In genomic region chr4:103178635-103179318, GRCm38 (mm10) we compare ENCODE assay signal across 7 mouse cellular contexts. TPM values are rescaled to one million over a fixed set of nuclear protein-coding genes. Genes with fewer than 3 reads are reported as not detected.
DNase-seq lines count a peak whose midpoint lies in the region; ATAC-seq and TF ChIP-seq lines count a peak whose summit lies in the region.

No protein-coding gene starts in this region.

- H3K4me2 ChIP-seq in heart, postnatal 0 days (ENCODE audit: low read depth, low read length): peak overlapping the region; percentile 16; the same call in 1 of the 2 replicates
- no peak overlapping the region for H3K4me2 ChIP-seq in stomach, embryonic 15.5 days
- H3K4me2 ChIP-seq in midbrain, postnatal 0 days (ENCODE audit: low read depth, low read length, poor library complexity, severe bottlenecking): no peak overlapping the region

- H3K27ac ChIP-seq in heart, postnatal 0 days (ENCODE audit: low read depth): peak overlapping the region; percentile 84
- peak overlapping the region; percentile 75 for H3K27ac ChIP-seq in stomach, embryonic 15.5 days
- H3K27ac ChIP-seq in midbrain, postnatal 0 days (ENCODE audit: low read depth, low read length): no peak overlapping the region

- TF ChIP-seq CTCF in heart, postnatal 0 days (IDR thresholded peaks at IDR 0.05; ENCODE audit: low read depth): no peak
- TF ChIP-seq CTCF in midbrain, postnatal 0 days (IDR thresholded peaks at IDR 0.05): no peak

- no peak for TF ChIP-seq EP300 in heart, postnatal 0 days (IDR thresholded peaks at IDR 0.05; ENCODE audit: low read depth)

- ATAC-seq in heart, postnatal 0 days (ENCODE audit: insufficient read depth, low read depth): peak; percentile 85
- peak; percentile 25; the same call in 1 of the 2 replicates for ATAC-seq in stomach, embryonic 15.5 days (ENCODE audit: insufficient read depth, low FRiP score, low read depth)
- no peak for ATAC-seq in midbrain, postnatal 0 days (ENCODE audit: low FRiP score)

- H3K36me3 ChIP-seq in heart, postnatal 0 days (replicated peaks; ENCODE audit: control insufficient read depth, insufficient read depth, low read length): peaks cover 17% of the 10 kb centered on the region; the same call in 1 of the 2 replicates
- peaks cover 2% of the 10 kb centered on the region; the same call in 1 of the 2 replicates for H3K36me3 ChIP-seq in stomach, embryonic 15.5 days
- H3K36me3 ChIP-seq in midbrain, postnatal 0 days (ENCODE audit: insufficient read depth, low read length): peaks cover 12% of the 10 kb centered on the region; the same call in 1 of the 2 replicates

- 0 out of 2 replicates have a peak overlapping the region, but pooled peaks have one; percentile 12 for H3K9ac ChIP-seq in heart, postnatal 0 days (replicated peaks; ENCODE audit: low read depth, low read length)
- H3K9ac ChIP-seq in stomach, embryonic 15.5 days: no peak overlapping the region
- H3K9ac ChIP-seq in midbrain, postnatal 0 days (replicated peaks; ENCODE audit: low read length, poor library complexity, severe bottlenecking): no peak overlapping the region

- WGBS in heart, postnatal 0 days: 40% methylated on average over 7 of the region's 7 CpGs
- WGBS in stomach, embryonic 15.5 days: 47% methylated on average over 7 of the region's 7 CpGs
- WGBS in midbrain, postnatal 0 days: 87% methylated on average over 7 of the region's 7 CpGs

- intact Hi-C loops in left cerebral cortex, postnatal 25 days (cut with DNase I): loop anchor here (5.0 kb wide), 2 partner anchors 34 to 134 kb away; partner anchors contain the start of gene Oma1

- peak; percentile 80 for DNase-seq in NIH3T3 (ENCODE audit: low read depth)
- peak; percentile 12 for DNase-seq in adipocyte (ENCODE audit: low spot score)
- peak; percentile 54 for DNase-seq in heart, postnatal 0 days (ENCODE audit: low spot score)
- peak; percentile 51 to 83 for DNase-seq in left cerebral cortex, postnatal 25 days (ENCODE audit: low spot score in 2 of 2)
- no peak for DNase-seq in natural killer cell, adult 2 months (ENCODE audit: low spot score in 2 of 2)
- DNase-seq in midbrain, postnatal 0 days (ENCODE audit: low spot score): no peak

- no peak overlapping the region for H3K4me3 ChIP-seq in heart, postnatal 0 days (ENCODE audit: low read depth, low read length)
- no peak overlapping the region for H3K4me3 ChIP-seq in stomach, embryonic 15.5 days (replicated peaks)
- H3K4me3 ChIP-seq in midbrain, postnatal 0 days (ENCODE audit: low read depth, low read length): no peak overlapping the region

- H3K27me3 ChIP-seq in heart, postnatal 0 days (ENCODE audit: control insufficient read depth, insufficient read depth, low read length): no peaks in the 10 kb centered on the region
- no peaks in the 10 kb centered on the region for H3K27me3 ChIP-seq in stomach, embryonic 15.5 days (replicated peaks)
- H3K27me3 ChIP-seq in midbrain, postnatal 0 days (ENCODE audit: insufficient read depth, low read length): no peaks in the 10 kb centered on the region

- no peaks in the 10 kb centered on the region for H3K9me3 ChIP-seq in heart, postnatal 0 days (replicated peaks; ENCODE audit: control insufficient read depth, low read length)
- no peaks in the 10 kb centered on the region for H3K9me3 ChIP-seq in stomach, embryonic 15.5 days
- no peaks in the 10 kb centered on the region for H3K9me3 ChIP-seq in midbrain, postnatal 0 days (ENCODE audit: low read length)

- peaks cover 24% of the 10 kb centered on the region for H3K4me1 ChIP-seq in heart, postnatal 0 days (ENCODE audit: control insufficient read depth, insufficient read depth)
- H3K4me1 ChIP-seq in stomach, embryonic 15.5 days: peaks cover 9% of the 10 kb centered on the region
- H3K4me1 ChIP-seq in midbrain, postnatal 0 days (ENCODE audit: insufficient read depth, low read length): no peaks in the 10 kb centered on the region

RNA-seq across cellular contexts. Expression of gene Slc35d1, which starts 36.2 kb away (rescaled TPM):
- 2.6 and 4.8 TPM in 2 replicates for total RNA-seq in heart, postnatal 0 days (2014; rRNA removed; ENCODE audit: low replicate concordance)
- polyA plus RNA-seq in heart, postnatal 0 days (2015; fragmentation: Nextera tagmentation; extraction: Ambion mirVana): 3.4 and 4.2 TPM in 2 replicates
- total RNA-seq in left cerebral cortex, postnatal 25 days (2021): 10 to 100 TPM; 12.1 to 13.5 TPM
- 11.3 and 11.5 TPM in 2 replicates for polyA plus RNA-seq in stomach, embryonic 15.5 days (2015; fragmentation: Nextera tagmentation; extraction: Ambion mirVana)
- 2.7 and 4.3 TPM in 2 replicates for total RNA-seq in midbrain, postnatal 0 days (2014; rRNA removed)
- polyA plus RNA-seq in midbrain, postnatal 0 days (2015; fragmentation: Nextera tagmentation; extraction: Ambion mirVana): 4.7 and 5.0 TPM in 2 replicates

Comparison
In these comparisons a context has a peak if more than half of its experiments do, and no peak if none do; other contexts are left out.
1. DNase-seq: peak in NIH3T3 (single experiment), adipocyte (single experiment), heart, postnatal 0 days (single experiment) and left cerebral cortex, postnatal 25 days (2 of 2); none in natural killer cell, adult 2 months (0 of 2) and midbrain, postnatal 0 days (single experiment).